Mouse (Mus musculus) heart, embryonic 16.5 days (tissue): ENCODE data around the gene Patl2. TPM values are rescaled to one million over a fixed set of nuclear protein-coding genes. Genes with fewer than 3 reads are reported as not detected.
"Not testable (repeated sequence)": the region's sequence is repeated elsewhere in the genome, so short reads cannot be mapped to it uniquely, and the experiment has no call there.

ENCODE experiments used
- ATAC-seq: fragments of 200-750 bp; cut with Nextera tagmentation; replicated peaks from 2 replicates; pipeline ENCODE4 v1.8.0; 2017; ENCODE audit warnings: moderate number of reproducible peaks; ENCODE audit not compliant: insufficient read depth, low FRiP score; ENCODE audit errors: extremely low read depth
- H3K27ac ChIP-seq: fragments of 300-500 bp; sonication (generic); 2 replicates; pipeline ENCODE4 v1.5.1; 2014; ENCODE audit warnings: mild to moderate bottlenecking, low read length, control low read depth, moderate library complexity
- H3K27me3 ChIP-seq: fragments of 300-500 bp; sonication (generic); 2 replicates; pipeline ENCODE4 v1.6.1; 2014; ENCODE audit warnings: low read length, mixed read lengths; ENCODE audit not compliant: control insufficient read depth, insufficient read depth
- H3K36me3 ChIP-seq: fragments of 300-500 bp; sonication (generic); 2 replicates; pipeline ENCODE4 v1.6.1; 2014; ENCODE audit not compliant: control insufficient read depth, insufficient read depth
- H3K4me1 ChIP-seq: fragments of 300-500 bp; sonication (generic); 2 replicates; pipeline ENCODE4 v1.6.1; 2014; ENCODE audit warnings: low read length, mixed read lengths; ENCODE audit not compliant: control insufficient read depth, insufficient read depth
- H3K4me2 ChIP-seq: fragments of 300-500 bp; sonication (generic); 2 replicates; pipeline ENCODE4 v1.6.1; 2014; ENCODE audit warnings: low read depth, mild to moderate bottlenecking, control low read depth, low read length
- H3K4me3 ChIP-seq: fragments of 300-500 bp; sonication (generic); 2 replicates; pipeline ENCODE4 v1.5.1; 2014; ENCODE audit warnings: mild to moderate bottlenecking, control low read depth, low read length
- H3K9ac ChIP-seq: fragments of 300-500 bp; sonication (generic); 2 replicates; pipeline ENCODE4 v1.6.1; 2014; ENCODE audit warnings: low read length, control low read depth
- H3K9me3 ChIP-seq: fragments of 300-500 bp; sonication (generic); replicated peaks from 2 replicates; pipeline ENCODE4 v1.6.1; 2016; ENCODE audit warnings: low read length; ENCODE audit not compliant: control insufficient read depth
- WGBS: fragments of 180-500 bp; shearing (Covaris S2); extraction: QIAGEN DNeasy Blood & Tissue Kit; methylation state at CpG from one replicate; pipeline ENCODE4 v1.1.7; 2014; 5-methylcytosine and 5-hydroxymethylcytosine counted together
- polyA plus RNA-seq: library from polyadenylated mRNA; unstranded; fragments of >200 nt; fragmentation: Nextera tagmentation; extraction: Ambion mirVana; gene quantifications from 2 replicates; pipeline ENCODE4 v1.2.1, GENCODE M21; 2015

Gene Patl2
- polyA plus RNA-seq, 1 experiment from 2014 or later, result 0.18 TPM

DNA sequence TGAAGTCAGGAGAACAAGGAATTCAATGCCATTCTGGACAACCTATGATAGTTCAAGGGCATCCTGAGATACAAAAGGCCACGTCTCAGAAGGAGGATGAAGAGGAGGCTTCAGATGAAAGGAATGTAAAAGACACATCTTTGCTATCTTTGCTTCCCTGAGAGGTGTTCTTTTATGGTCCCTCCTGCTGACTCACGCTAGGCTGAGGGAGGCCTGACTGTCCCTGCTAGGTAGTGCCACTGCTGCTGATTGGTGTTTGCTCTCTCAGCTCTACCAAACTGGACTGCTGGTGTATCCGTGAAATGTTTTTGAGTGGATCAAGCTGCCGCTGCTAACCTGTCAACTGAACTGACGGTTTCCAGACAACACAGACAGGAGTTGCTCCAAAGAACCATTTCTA lies 35.8 kb upstream of the Patl2 start:
- Histone ChIP-seq H3K9ac (no peak overlapping the region), H3K4me3 (no peak overlapping the region), H3K9me3 (no peaks in the 10 kb centered on the region), H3K27ac (no peak overlapping the region), H3K36me3 (no peaks in the 10 kb centered on the region), H3K27me3 (no peaks in the 10 kb centered on the region), H3K4me1 (no peaks in the 10 kb centered on the region), H3K4me2 (no peak overlapping the region)
- WGBS, result 18% methylated on average over 5 of the region's 5 CpGs
- ATAC-seq, result no peak

DNA sequence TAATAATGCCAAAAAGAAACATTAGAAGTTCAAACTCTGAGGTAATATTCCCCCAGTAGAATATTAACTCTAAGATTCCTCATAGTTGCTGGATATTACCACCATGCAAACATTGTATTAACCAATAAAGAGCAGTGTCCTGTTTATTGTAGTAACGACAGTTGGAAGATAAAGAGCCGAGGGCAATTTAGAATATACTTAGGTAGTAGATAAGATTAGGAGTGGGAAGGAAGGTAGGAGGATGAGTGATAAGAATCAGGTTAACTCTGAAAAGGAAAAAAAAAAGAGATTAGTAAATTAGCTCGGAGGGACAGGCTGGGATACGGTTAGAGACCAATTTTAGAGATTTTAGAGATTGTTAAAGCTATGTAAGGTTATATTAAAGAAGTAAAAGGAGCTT lies 35.4 kb upstream of the Patl2 start:
- Histone ChIP-seq H3K4me3 (no peak overlapping the region), H3K27ac (no peak overlapping the region), H3K9me3 (no peaks in the 10 kb centered on the region), H3K36me3 (no peaks in the 10 kb centered on the region), H3K9ac (no peak overlapping the region), H3K27me3 (no peaks in the 10 kb centered on the region), H3K4me2 (no peak overlapping the region), H3K4me1 (no peaks in the 10 kb centered on the region)
- 27% methylated on average over 4 of the region's 4 CpGs for WGBS
- ATAC-seq, result no peak

- ATAC-seq, result no peak
- H3K9ac ChIP-seq, result no peak overlapping the region
- H3K4me3 ChIP-seq, result no peak overlapping the region
- no peaks in the 10 kb centered on the region for H3K4me1 ChIP-seq
- no peak overlapping the region for H3K27ac ChIP-seq
- no peak overlapping the region for H3K4me2 ChIP-seq
- H3K36me3 ChIP-seq, result no peaks in the 10 kb centered on the region
- 78% methylated on average over 2 of the region's 2 CpGs for WGBS
- no peaks in the 10 kb centered on the region for H3K9me3 ChIP-seq
- no peaks in the 10 kb centered on the region for H3K27me3 ChIP-seq
Measured at GRCm38 (mm10) chr2:122218234-122218633, 32.2 kb upstream of the Patl2 start.

GRCm38 (mm10) chr2:122217075-122217474 lies 31.1 kb upstream of the Patl2 start:
- not testable (repeated sequence) for H3K27me3 ChIP-seq, H3K27ac ChIP-seq, H3K9ac ChIP-seq, H3K4me1 ChIP-seq, H3K4me2 ChIP-seq, H3K36me3 ChIP-seq, ATAC-seq, H3K4me3 ChIP-seq, H3K9me3 ChIP-seq
- 71% methylated on average over 4 of the region's 4 CpGs for WGBS

DNA sequence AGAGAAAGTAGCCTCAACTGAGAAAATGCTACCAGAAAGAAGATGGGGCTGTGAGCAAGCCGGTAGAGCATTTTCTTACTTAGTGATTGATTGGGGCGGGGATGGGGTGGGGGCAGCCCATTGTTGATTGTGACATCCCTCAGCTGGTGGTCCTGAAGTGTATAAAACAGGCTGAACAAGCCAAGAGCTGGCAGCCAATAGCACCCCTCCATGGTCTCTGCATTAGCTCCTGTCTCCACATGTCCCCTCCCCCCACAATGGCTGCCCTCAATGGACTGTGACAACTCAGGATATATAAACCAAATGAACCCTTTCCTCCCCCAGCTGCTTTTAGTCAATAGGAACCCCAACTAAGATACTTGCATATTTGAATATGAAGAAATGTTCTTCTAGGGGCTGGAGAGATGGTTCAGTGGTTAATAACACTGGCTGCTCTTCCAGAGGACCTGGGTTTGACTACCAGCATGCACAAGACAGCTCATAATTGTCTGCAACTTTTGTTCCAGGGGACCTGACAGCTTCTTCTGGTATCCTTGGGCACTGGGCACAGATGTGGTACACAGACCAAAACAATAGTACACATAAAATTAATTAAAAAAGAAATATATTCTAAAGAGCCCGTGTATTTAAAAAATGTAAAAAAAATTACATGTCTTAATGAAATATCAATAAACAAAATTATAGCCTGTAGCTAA lies 24.7 kb upstream of the Patl2 start:
- H3K9me3 ChIP-seq, result no peaks in the 10 kb centered on the region
- H3K36me3 ChIP-seq, result no peaks in the 10 kb centered on the region
- H3K27me3 ChIP-seq, result no peaks in the 10 kb centered on the region
- no peak for ATAC-seq
- H3K4me2 ChIP-seq, result no peak overlapping the region
- no peaks in the 10 kb centered on the region; the same call in 1 of the 2 replicates for H3K4me1 ChIP-seq
- 74% methylated on average over 3 of the region's 3 CpGs for WGBS
- no peak overlapping the region for H3K27ac ChIP-seq
- H3K9ac ChIP-seq, result no peak overlapping the region
- H3K4me3 ChIP-seq, result no peak overlapping the region

DNA sequence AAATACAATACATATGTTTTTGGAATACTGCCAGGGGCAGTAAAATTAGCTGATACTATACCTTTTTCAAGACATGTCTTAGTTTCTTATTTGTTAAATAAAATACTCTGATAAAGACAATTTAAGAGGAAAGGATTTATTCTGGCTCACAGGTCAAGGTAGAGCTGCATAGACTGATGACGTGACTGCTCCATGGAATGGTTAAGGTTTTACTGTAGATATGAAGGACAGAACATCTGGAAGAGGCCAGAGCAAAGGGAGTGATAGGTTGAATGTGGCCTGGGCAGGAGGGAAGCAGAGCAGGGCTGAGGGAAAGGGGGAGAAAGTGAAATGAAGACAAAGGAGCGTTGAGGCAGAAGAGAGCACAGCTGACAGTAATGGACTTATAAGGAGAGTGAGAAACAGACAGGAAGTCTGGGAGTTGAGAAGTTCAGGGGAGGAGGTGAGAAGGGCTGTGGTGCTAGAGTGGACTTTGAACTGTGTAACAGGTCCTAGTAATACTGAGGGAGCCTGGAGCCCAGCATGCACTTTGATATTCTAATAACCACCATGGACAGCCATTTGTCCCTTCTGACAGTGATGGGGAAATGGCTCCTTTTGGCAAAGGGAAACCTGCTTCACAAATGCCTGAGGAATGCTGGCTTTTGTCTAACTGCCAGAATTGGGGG lies 20.6 kb upstream of the Patl2 start:
- H3K36me3 ChIP-seq, result no peaks in the 10 kb centered on the region
- H3K4me3 ChIP-seq, result no peak overlapping the region
- H3K4me1 ChIP-seq, result no peaks in the 10 kb centered on the region
- no peak overlapping the region for H3K4me2 ChIP-seq
- H3K27ac ChIP-seq, result no peak overlapping the region
- no peaks in the 10 kb centered on the region for H3K27me3 ChIP-seq
- no peaks in the 10 kb centered on the region for H3K9me3 ChIP-seq
- 57% methylated on average over 2 of the region's 2 CpGs for WGBS
- ATAC-seq, result no peak
- no peak overlapping the region for H3K9ac ChIP-seq

GRCm38 (mm10) chr2:122201501-122201900 lies 15.5 kb upstream of the Patl2 start:
- 41% methylated on average over 1 of the region's 1 CpGs for WGBS
- ATAC-seq, result no peak
- no peaks in the 10 kb centered on the region for H3K36me3 ChIP-seq

GRCm38 (mm10) chr2:122194509-122194929 lies 8.5 kb upstream of the Patl2 start:
- Histone ChIP-seq H3K27ac (no peak overlapping the region), H3K4me3 (no peak overlapping the region), H3K27me3 (no peaks in the 10 kb centered on the region), H3K4me2 (no peak overlapping the region), H3K4me1 (no peaks in the 10 kb centered on the region), H3K9ac (no peak overlapping the region), H3K36me3 (no peaks in the 10 kb centered on the region), H3K9me3 (no peaks in the 10 kb centered on the region)
- ATAC-seq, result no peak
- 50% methylated on average over 1 of the region's 1 CpGs for WGBS

More at GRCm38 (mm10) chr2:122201501-122201900, 15.5 kb upstream of the Patl2 start:
- no peak overlapping the region for H3K9ac ChIP-seq
- H3K27me3 ChIP-seq, result no peaks in the 10 kb centered on the region
- no peak overlapping the region for H3K4me3 ChIP-seq
- H3K4me1 ChIP-seq, result no peaks in the 10 kb centered on the region
- no peak overlapping the region for H3K27ac ChIP-seq
- H3K4me2 ChIP-seq, result no peak overlapping the region
- H3K9me3 ChIP-seq, result no peaks in the 10 kb centered on the region

- Histone ChIP-seq H3K27ac (no peak overlapping the region), H3K9ac (no peak overlapping the region), H3K9me3 (no peaks in the 10 kb centered on the region), H3K4me3 (no peak overlapping the region), H3K4me1 (no peaks in the 10 kb centered on the region), H3K36me3 (no peaks in the 10 kb centered on the region), H3K27me3 (no peaks in the 10 kb centered on the region), H3K4me2 (no peak overlapping the region)
- WGBS, result 70% methylated on average over 3 of the region's 3 CpGs
- ATAC-seq, result no peak
Measured at GRCm38 (mm10) chr2:122191849-122192248, 5.9 kb upstream of the Patl2 start.
